Mouse (Mus musculus) urinary bladder, postnatal 25 days (tissue): ENCODE measurements around the gene Ank3.

Source experiments
- DNase-seq: peaks from one replicate; pipeline ENCODE4 v3.0.0; 2022; ENCODE audit warnings: low spot score

Gene Ank3

GRCm38 (mm10) chr10:69930503-69930902 lies 531.9 kb downstream of the Ank3 start:
- DNase-seq: no peak

DNA sequence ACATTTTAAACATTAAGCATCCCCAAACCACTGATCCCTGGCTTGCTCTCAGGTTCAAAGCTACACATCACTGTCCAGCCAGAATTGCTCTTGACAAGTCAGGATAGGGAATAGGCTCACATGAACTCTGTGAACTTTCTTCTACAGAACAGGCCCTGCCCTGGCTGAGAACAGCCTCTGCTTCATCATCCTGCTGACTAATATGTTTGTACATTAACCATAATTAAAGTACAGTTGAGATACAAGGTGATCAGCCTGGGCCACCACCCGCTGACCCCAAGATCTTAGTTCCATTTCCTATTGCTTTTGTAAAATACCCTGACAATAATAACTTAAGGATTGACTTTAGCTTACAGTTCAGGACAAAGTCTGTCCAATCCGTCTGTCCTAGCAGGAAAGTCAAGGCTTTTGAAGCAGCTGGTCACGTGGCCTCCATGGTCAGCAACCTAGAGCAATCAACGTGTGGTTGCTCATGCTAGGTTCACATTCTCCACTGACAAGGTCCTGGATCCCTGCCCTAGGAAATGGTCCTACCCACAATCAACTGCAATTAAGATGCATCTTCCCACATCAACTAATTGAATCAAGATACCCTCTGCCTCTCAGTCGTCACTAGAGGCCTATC lies 538.0 kb downstream of the Ank3 start:
- no peak for DNase-seq

DNA sequence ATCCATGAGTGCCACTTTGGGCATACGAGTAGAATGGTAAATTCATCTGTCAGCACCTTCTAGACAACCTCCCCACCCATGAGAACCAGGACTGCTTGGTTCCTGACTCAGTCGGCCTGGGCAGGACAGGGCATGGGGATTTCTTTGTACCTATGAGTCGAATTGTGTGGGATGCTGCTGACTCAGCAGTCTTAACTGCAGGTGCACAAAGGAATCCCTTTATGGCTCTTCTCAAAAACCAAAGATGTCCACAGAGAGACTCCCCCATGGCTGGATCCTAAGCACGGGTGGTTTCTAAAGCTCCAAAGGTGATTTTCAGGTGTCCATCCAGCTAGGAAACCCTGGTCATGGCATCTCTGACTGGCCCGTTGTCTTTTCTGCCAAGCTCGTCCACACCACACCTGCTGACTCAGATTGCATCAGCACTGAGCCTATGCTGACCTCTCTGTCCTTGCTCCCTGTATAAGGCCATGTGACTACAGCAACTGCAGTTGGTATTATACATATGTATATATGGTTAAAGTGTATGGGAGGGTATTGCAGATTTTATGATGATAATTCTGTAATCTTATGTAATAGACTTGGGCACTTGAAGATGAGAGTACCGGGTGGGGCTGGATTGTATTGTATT lies 538.8 kb downstream of the Ank3 start:
- no peak for DNase-seq

- DNase-seq: no peak
These were observed 540.6 kb downstream of the Ank3 start for GRCm38 (mm10) chr10:69939144-69939543.

- DNase-seq: no peak
These were observed 541.4 kb downstream of the Ank3 start for GRCm38 (mm10) chr10:69939966-69940365.

GRCm38 (mm10) chr10:69941001-69941400 lies 542.4 kb downstream of the Ank3 start:
- no peak for DNase-seq

GRCm38 (mm10) chr10:69944845-69945244 lies 546.3 kb downstream of the Ank3 start:
- no peak for DNase-seq

DNA sequence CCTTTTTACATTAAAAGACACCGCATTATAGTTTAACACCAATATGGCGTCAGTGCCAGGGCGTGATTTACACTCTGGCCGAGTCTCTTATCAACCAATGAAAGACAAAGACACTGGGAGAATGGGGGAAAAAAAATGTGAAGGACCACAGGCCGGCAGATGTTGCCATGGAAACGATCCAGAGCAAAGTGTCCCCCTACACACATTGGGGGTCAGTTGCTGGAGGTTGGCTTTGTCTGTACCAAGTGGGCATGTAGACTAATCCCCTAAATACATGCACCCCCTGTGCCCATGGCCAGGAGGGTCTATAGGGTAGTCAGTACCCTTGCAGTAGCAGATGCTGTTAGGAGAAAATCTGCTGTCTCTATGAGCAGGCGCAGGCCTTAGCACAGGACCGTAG lies 547.3 kb downstream of the Ank3 start:
- DNase-seq: no peak

DNA sequence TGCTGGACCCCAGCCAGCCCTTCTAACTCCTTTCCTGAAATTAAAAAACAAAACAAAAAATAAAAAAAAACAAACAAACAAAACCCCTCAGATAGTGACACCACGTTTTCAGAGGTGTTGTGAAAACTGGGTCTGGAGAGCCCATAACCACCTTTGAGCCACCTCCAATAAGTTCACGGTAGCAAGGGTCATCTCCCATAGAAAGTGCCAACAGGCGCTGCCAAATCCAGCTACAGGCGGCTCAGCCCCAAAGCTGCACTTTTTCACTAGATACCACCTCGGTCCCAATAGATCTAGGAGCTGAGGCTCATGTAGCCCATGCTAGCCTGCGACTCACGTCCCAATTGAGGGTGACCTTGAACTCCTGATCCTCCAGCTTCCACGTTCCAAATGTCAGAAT lies 547.7 kb downstream of the Ank3 start:
- no peak for DNase-seq

- no peak for DNase-seq
These were observed 548.5 kb downstream of the Ank3 start for GRCm38 (mm10) chr10:69947093-69947492.

GRCm38 (mm10) chr10:69950236-69950918 lies 551.8 kb downstream of the Ank3 start:
- no peak for DNase-seq

DNA sequence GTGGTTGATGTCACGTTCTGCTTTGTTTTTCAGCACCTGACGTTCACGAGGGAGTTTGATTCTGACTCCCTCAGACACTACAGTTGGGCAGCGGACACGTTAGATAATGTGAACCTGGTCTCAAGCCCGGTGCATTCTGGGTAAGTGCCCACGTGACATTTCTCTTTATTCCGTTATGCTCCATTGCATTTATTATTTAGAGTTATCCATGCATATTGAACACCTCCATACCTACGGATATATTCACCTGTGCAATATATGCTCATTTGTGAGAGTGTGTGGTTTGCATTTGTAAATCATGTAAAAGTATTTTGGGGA lies 552.3 kb downstream of the Ank3 start:
- no peak for DNase-seq

DNA sequence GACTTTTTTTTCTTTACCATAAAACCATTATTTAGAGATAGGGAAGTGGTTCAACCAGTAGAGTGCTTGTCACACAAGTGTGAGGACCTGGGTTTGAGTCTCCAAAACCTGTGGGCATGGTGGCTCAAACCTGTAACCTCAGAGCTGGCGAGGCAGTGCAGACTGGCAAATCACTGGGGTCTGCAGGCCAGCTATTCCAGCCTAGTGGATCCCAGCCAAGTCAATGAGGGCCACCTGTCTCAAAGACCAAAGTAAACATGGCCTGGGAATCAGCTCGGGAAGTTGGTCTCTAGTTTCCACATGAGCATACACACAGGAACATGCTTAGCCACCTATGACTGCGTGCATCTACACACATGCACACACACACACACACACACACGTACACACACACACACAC lies 552.9 kb downstream of the Ank3 start:
- no peak for DNase-seq

GRCm38 (mm10) chr10:69952316-69952715 lies 553.7 kb downstream of the Ank3 start:
- no peak for DNase-seq

- no peak for DNase-seq
These were observed 556.2 kb downstream of the Ank3 start for GRCm38 (mm10) chr10:69954657-69955267.

- peak; percentile 31 for DNase-seq
These were observed 563.7 kb downstream of the Ank3 start for GRCm38 (mm10) chr10:69962226-69962625.

GRCm38 (mm10) chr10:69962976-69963375 lies 564.4 kb downstream of the Ank3 start:
- no peak for DNase-seq

- DNase-seq: peak; percentile 60
These were observed 566.0 kb downstream of the Ank3 start for GRCm38 (mm10) chr10:69964611-69965010.

GRCm38 (mm10) chr10:69965085-69965484 lies 566.5 kb downstream of the Ank3 start:
- no peak for DNase-seq

- DNase-seq: no peak
These were observed 569.4 kb downstream of the Ank3 start for GRCm38 (mm10) chr10:69967994-69968393.

DNA sequence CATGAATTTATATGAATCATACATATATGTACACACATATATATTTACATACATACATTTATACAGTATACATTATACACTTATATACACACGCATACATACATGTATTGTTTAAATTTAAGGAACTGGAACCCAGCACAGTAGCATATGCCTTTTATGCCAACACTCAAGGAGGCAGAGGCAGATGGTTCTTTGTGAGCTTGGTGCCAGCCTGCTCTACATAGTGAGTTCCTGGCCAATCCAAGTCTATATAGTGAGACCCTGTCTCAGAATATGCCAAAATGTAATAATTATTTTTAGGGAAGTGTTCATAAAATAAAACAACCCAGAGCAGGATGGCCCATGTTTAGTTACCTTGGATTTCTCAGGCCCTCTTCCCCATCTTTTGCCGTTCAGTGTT lies 581.1 kb downstream of the Ank3 start:
- no peak for DNase-seq

GRCm38 (mm10) chr10:69981386-69982097 lies 583.0 kb downstream of the Ank3 start:
- no peak for DNase-seq

- no peak for DNase-seq
These were observed 584.1 kb downstream of the Ank3 start for GRCm38 (mm10) chr10:69982701-69983100.
